Mouse (Mus musculus) ES-E14 (cell line): Measurements from ENCODE around the gene Olfr643. TPM values are rescaled to one million over a fixed set of nuclear protein-coding genes. Genes with fewer than 3 reads are reported as not detected.

ENCODE experiments used
- DNase-seq: peaks from one replicate; pipeline ENCODE4 v3.0.0-alpha.2; 2013; ENCODE audit warnings: low read depth, low spot score
- H3K27ac ChIP-seq: 2 replicates; pipeline ENCODE4 v1.5.1; 2012; ENCODE audit warnings: low read depth, mild to moderate bottlenecking, low read length, moderate library complexity, mixed read lengths; ENCODE audit not compliant: poor library complexity, insufficient read depth, severe bottlenecking
- H3K36me3 ChIP-seq: 2 replicates; pipeline ENCODE4 v1.6.1; 2012; ENCODE audit warnings: mild to moderate bottlenecking, low read length, moderate library complexity, mixed read lengths; ENCODE audit not compliant: control insufficient read depth, poor library complexity, insufficient read depth, severe bottlenecking
- H3K4me1 ChIP-seq, 2 experiments: fragments of 150-350 bp in 1 of 2; sonication (generic) in 1 of 2; 2 replicates each; pipeline ENCODE4 v1.6.1; 2012; ENCODE audit warnings: low read length in 2 of 2, mild to moderate bottlenecking in 1 of 2, mixed read lengths in 1 of 2; ENCODE audit not compliant: control insufficient read depth in 2 of 2, insufficient read depth in 2 of 2, poor library complexity in 1 of 2
- H3K4me3 ChIP-seq, 2 experiments: fragments of 150-350 bp in 1 of 2; sonication (generic) in 1 of 2; 2 replicates each; pipeline ENCODE4 v1.5.1; 2012; ENCODE audit warnings: low read length in 2 of 2, low read depth in 1 of 2, mild to moderate bottlenecking in 1 of 2, mixed read lengths in 1 of 2; ENCODE audit not compliant: insufficient read depth in 1 of 2, poor library complexity in 1 of 2, severe bottlenecking in 1 of 2
- H3K9ac ChIP-seq: 2 replicates; pipeline ENCODE4 v1.6.1; 2012; ENCODE audit warnings: low read depth, mild to moderate bottlenecking, low read length, mixed read lengths; ENCODE audit not compliant: poor library complexity, insufficient read depth, severe bottlenecking
- H3K9me3 ChIP-seq: fragments of 150-350 bp; sonication (generic); 2 replicates; pipeline ENCODE4 v1.6.1; 2012; ENCODE audit warnings: low read depth, mild to moderate bottlenecking, low read length; ENCODE audit not compliant: control insufficient read depth, insufficient read depth
- CHD2 ChIP-seq: IDR thresholded peaks from 2 replicates; pipeline ENCODE4 v1.6.1; 2014; ENCODE audit warnings: mild to moderate bottlenecking, low read depth, low read length, inconsistent platforms
- HCFC1 ChIP-seq: IDR thresholded peaks from 2 replicates; pipeline ENCODE4 v1.6.1; 2012; ENCODE audit warnings: low read length, inconsistent platforms, borderline replicate concordance; ENCODE audit not compliant: insufficient read depth
- MAFK ChIP-seq: IDR thresholded peaks from 2 replicates; pipeline ENCODE4 v1.6.1; 2014; ENCODE audit warnings: mild to moderate bottlenecking, low read depth, low read length, inconsistent platforms; ENCODE audit not compliant: insufficient read depth
- ZC3H11A ChIP-seq: IDR thresholded peaks from 2 replicates; pipeline ENCODE4 v1.6.1; 2012; ENCODE audit warnings: low read depth, mild to moderate bottlenecking, inconsistent platforms, low read length, borderline replicate concordance
- ZNF384 ChIP-seq: IDR thresholded peaks from 2 replicates; pipeline ENCODE4 v1.6.1; 2012; ENCODE audit warnings: low read depth, low read length, inconsistent platforms
- in situ Hi-C, 2 experiments: fragments of 600-800 bp; cut with MboI; formaldehyde crosslinking; loops; one replicate each; pipeline ENCODE4 v1.15.1; 2025; ENCODE audit warnings: low sequenced_read_pairs in 2 of 2, inconsistent platforms in 1 of 2; ENCODE audit not compliant: unreplicated experiment in 2 of 2
- total RNA-seq: library from RNA; depleted of rRNA; stranded (reverse); fragments of 300-350 nt; gene quantifications from 2 replicates; pipeline ENCODE4 v1.2.3, GENCODE M21; 2012

The Olfr643 gene
- total RNA-seq, 1 experiment: not detected

GRCm38 (mm10) chr7:104175085-104175484 lies 37.9 kb upstream of the Olfr643 start:
- H3K36me3 ChIP-seq: no peaks in the 10 kb centered on the region
- H3K4me3 ChIP-seq: no peak overlapping the region
- H3K9me3 ChIP-seq: no peaks in the 10 kb centered on the region
- DNase-seq: no peak
- TF ChIP-seq CHD2: no peak
- no peak for TF ChIP-seq ZC3H11A
- TF ChIP-seq HCFC1: no peak
- no peak for TF ChIP-seq MAFK
- TF ChIP-seq ZNF384: no peak
- H3K4me1 ChIP-seq: no peaks in the 10 kb centered on the region
- in situ Hi-C loops: loop anchor here in 1 of 2 experiments (25.0 kb wide), 1 partner anchor 437 kb away; the partner anchor contains the start of genes Olfr655, Olfr656 and Olfr657
- H3K27ac ChIP-seq: no peak overlapping the region
- H3K9ac ChIP-seq: no peak overlapping the region

- Histone ChIP-seq H3K36me3 (no peaks in the 10 kb centered on the region), H3K9ac (no peak overlapping the region), H3K9me3 (no peaks in the 10 kb centered on the region), H3K27ac (no peak overlapping the region), H3K4me3 (no peak overlapping the region), H3K4me1 (no peaks in the 10 kb centered on the region)
- TF ChIP-seq CHD2: no peak
- no peak for TF ChIP-seq ZNF384
- no peak for TF ChIP-seq HCFC1
- TF ChIP-seq MAFK: no peak
- TF ChIP-seq ZC3H11A: no peak
- DNase-seq: no peak
- in situ Hi-C loops: no loop called here
Observed at GRCm38 (mm10) chr7:104169634-104170204, 32.5 kb upstream of the Olfr643 start.

GRCm38 (mm10) chr7:104167105-104167504 lies 29.9 kb upstream of the Olfr643 start:
- no peaks in the 10 kb centered on the region for H3K9me3 ChIP-seq
- H3K36me3 ChIP-seq: no peaks in the 10 kb centered on the region
- no peak for DNase-seq
- in situ Hi-C loops: no loop called here
- TF ChIP-seq ZC3H11A (0 out of 2 replicates have a peak, but pooled peaks have one; percentile 6), HCFC1 (no peak)
- no peaks in the 10 kb centered on the region for H3K4me1 ChIP-seq
- no peak overlapping the region for H3K4me3 ChIP-seq
- no peak overlapping the region for H3K9ac ChIP-seq
- no peak overlapping the region for H3K27ac ChIP-seq

GRCm38 (mm10) chr7:104150456-104150855 lies 13.3 kb upstream of the Olfr643 start, which contains the start of gene Ubqlnl:
Ubqlnl (minus strand) TSS chr7:104150556.
- Histone ChIP-seq H3K4me3 (no peak within 1 kb of the TSS), H3K4me1 (no peaks in the 10 kb centered on the region), H3K9me3 (no peaks in the 10 kb centered on the region), H3K9ac (no peak within 1 kb of the TSS), H3K27ac (no peak within 1 kb of the TSS), H3K36me3 (no peaks in the 10 kb centered on the region)
- no peak for TF ChIP-seq CHD2
- no peak for TF ChIP-seq HCFC1
- TF ChIP-seq ZNF384: no peak
- TF ChIP-seq MAFK: no peak
- no peak for TF ChIP-seq ZC3H11A
- no peak for DNase-seq
- in situ Hi-C loops: no loop called here

- Histone ChIP-seq H3K27ac (no peak within 1 kb of the TSS), H3K9me3 (no peaks in the 10 kb centered on the region), H3K36me3 (no peaks in the 10 kb centered on the region), H3K4me1 (no peaks in the 10 kb centered on the region), H3K4me3 (no peak within 1 kb of the TSS), H3K9ac (no peak within 1 kb of the TSS)
- no peak for TF ChIP-seq ZC3H11A
- TF ChIP-seq MAFK: no peak
- TF ChIP-seq ZNF384: no peak
- TF ChIP-seq CHD2: no peak
- no peak for TF ChIP-seq HCFC1
- in situ Hi-C loops: no loop called here
- DNase-seq: no peak
Observed at GRCm38 (mm10) chr7:104143179-104143578, 6.0 kb upstream of the Olfr643 start, which contains the start of gene Ubqln3. Ubqln3 (minus strand) TSS chr7:104143279.
